Mouse (Mus musculus) brown adipose tissue, adult 24 weeks (tissue): ENCODE measurements around the gene Mboat2. TPM values are rescaled to one million over a fixed set of nuclear protein-coding genes. Genes with fewer than 3 reads are reported as not detected.

ENCODE experiments used
- H3K27ac ChIP-seq: fragments of 200-500 bp; replicated peaks from 2 replicates; pipeline ENCODE4 v1.5.1; 2012; ENCODE audit warnings: low read depth, mild to moderate bottlenecking, low read length
- H3K4me1 ChIP-seq: fragments of 200-500 bp; 2 replicates; pipeline ENCODE4 v1.6.1; 2012; ENCODE audit warnings: low read length, mixed read lengths; ENCODE audit not compliant: control insufficient read depth, insufficient read depth, insufficient read length
- H3K4me3 ChIP-seq: fragments of 200-500 bp; 2 replicates; pipeline ENCODE4 v1.5.1; 2012; ENCODE audit warnings: low read depth, mild to moderate bottlenecking, low read length, moderate library complexity; ENCODE audit not compliant: insufficient read depth
- polyA plus RNA-seq: library from polyadenylated mRNA; stranded (reverse); fragments of >200 nt; gene quantifications from 2 replicates; pipeline ENCODE4 v1.2.4, GENCODE M21; 2012; ENCODE audit not compliant: missing spikeins, insufficient read depth, insufficient read length

The Mboat2 gene
- polyA plus RNA-seq, 1 experiment, result not detected

DNA sequence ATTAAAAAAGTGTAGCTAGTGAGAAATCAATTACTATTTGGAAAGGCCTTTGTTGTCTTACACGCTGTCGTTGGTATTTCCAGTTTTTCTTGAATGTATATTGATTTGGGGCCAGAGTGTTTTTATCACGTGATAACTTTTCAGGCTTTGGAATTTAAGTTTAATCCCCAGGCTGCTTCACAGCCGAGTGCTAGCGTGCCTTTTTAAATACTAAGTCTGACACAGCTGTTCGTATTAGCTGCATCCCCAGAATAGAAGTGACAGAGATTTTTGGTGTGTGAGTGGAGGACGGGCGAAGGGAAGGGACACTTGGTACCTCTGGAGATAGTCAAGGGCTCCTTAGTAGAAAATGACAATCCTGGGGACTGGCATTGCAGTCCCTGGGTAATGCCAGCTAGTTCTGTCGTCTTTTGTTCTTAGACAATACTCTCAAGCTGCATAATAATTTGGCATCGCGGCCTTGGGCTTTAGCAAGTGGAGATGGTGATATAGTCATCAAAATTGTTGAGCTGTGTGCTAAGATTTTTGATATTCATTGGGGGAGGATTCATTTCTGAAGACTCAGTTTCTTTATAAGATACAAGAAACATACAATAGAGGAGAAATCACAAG, 11.7 kb downstream of the Mboat2 start:
- no peak overlapping the region for H3K4me3 ChIP-seq
- no peak overlapping the region for H3K27ac ChIP-seq
- H3K4me1 ChIP-seq, result no peaks in the 10 kb centered on the region

GRCm38 (mm10) chr12:24843395-24844072, 12.9 kb downstream of the Mboat2 start:
- H3K4me3 ChIP-seq, result no peak overlapping the region
- H3K27ac ChIP-seq, result no peak overlapping the region
- no peaks in the 10 kb centered on the region for H3K4me1 ChIP-seq

DNA sequence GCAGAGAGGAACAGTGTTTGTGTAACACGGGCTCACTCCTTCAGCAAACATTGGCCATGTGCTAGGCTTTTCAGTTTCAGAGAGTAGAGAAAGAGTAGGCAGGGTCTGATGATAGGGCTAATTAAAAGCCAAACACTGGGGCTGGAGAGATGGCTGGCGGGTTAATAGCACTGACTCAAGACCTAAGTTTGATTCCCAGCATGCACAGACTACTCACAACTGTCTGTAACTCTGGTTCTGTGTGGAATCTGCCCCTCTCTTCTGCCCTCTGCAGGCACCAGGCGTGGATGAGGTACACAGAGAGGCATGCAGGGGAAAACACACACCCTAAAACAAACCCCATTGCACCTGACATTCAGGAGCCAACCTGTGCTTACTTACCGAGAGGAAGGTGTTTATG, 14.7 kb downstream of the Mboat2 start:
- Histone ChIP-seq H3K4me1 (no peaks in the 10 kb centered on the region), H3K4me3 (no peak overlapping the region), H3K27ac (no peak overlapping the region)

DNA sequence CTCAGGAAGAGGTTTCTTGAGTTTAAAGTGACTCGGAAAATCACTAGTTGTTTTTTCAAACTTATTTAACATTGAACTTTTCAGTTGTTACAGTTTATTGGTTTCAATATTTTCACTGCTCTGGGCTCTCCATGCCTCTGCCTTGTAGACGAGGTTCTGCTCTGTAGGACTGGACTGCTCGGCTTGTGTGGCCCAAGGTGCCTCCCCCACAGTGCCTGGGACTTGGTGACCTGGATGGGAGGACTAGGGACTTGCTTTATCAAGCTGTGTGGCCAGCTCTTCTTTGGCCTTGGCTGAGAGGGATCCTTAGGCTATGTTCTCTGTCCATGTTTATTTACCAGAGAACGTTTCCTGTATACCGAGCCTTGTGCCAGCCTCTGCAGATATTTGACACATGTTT, 17.4 kb downstream of the Mboat2 start:
- Histone ChIP-seq H3K4me3 (no peak overlapping the region), H3K27ac (no peak overlapping the region), H3K4me1 (no peaks in the 10 kb centered on the region)

DNA sequence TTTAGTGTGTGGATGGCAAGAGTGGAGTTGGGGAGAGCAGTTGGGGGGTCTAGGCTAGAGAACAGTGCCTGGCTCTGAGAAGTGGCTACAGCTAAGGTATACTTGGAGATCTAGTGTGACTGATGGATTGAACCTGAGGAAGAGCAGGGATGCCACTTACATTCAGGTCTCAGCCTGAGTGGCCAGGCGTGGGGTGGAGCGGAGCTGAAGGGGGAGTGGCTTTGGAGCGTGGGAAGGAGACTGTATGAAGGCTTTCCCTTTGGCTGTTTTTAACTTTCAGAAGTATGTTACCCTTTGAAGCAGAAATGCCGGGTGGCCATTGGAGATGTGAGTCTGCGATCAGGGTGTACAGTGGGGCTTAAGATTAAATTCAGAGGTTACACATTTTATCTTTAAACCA, 26.7 kb downstream of the Mboat2 start:
- Histone ChIP-seq H3K4me3 (no peak overlapping the region), H3K4me1 (0 out of 2 replicates have a peak, but pooled peaks cover 3% of the 10 kb centered on the region), H3K27ac (no peak overlapping the region)

DNA sequence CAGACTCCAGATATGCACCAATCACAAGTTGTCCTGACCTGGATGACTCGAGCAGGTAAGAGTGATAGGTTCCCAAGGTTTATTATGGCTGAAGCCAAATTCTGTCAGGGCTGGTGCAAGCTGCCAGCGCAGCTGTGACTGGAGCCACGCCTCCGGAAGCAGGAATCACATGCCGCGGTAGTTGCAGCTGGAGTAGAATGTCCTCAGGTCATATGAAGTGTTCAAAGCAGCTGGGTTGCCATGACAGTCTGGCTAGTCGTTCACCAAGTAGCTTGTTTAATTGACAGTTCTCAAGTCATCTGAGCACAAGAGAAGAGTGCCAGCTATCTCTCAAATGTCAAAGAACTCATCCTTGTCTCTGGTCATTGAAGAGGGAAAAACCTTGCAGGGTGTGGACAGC, 28.7 kb downstream of the Mboat2 start:
- 0 out of 2 replicates have a peak, but pooled peaks cover 3% of the 10 kb centered on the region for H3K4me1 ChIP-seq
- no peak overlapping the region for H3K4me3 ChIP-seq

GRCm38 (mm10) chr12:24860436-24860835, 29.8 kb downstream of the Mboat2 start:
- Histone ChIP-seq H3K4me1 (0 out of 2 replicates have a peak, but pooled peaks cover 3% of the 10 kb centered on the region), H3K4me3 (no peak overlapping the region), H3K27ac (no peak overlapping the region)

More for the DNA sequence above, 28.7 kb downstream of the Mboat2 start:
- H3K27ac ChIP-seq, result no peak overlapping the region

GRCm38 (mm10) chr12:24863762-24864161, 33.1 kb downstream of the Mboat2 start:
- Histone ChIP-seq H3K4me3 (no peak overlapping the region), H3K4me1 (peaks cover 2% of the 10 kb centered on the region; the same call in 1 of the 2 replicates), H3K27ac (no peak overlapping the region)

DNA sequence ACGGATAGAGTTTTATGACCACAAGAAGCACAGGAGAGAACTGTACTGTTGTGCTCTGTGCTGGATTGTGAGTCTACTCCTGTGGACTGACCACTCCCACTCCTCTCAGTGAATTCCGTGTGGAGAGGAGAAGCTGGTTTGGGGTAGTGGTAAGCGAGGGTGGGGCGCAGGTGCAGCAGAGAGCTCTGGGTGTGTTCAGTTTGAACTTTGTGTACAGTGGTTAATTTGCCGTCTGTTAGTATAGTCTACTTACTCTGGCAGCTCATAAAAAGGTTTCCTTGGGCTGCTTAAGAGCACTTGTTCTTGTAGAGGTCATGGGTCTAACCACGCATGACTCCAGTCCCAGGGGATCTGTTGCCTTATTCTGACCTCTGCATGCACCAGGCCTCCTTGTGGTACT, 36.0 kb downstream of the Mboat2 start:
- Histone ChIP-seq H3K27ac (no peak overlapping the region), H3K4me3 (no peak overlapping the region), H3K4me1 (peaks cover 2% of the 10 kb centered on the region; the same call in 1 of the 2 replicates)

- Histone ChIP-seq H3K4me1 (peaks cover 2% of the 10 kb centered on the region; the same call in 1 of the 2 replicates), H3K4me3 (no peak overlapping the region), H3K27ac (no peak overlapping the region)
Measured at GRCm38 (mm10) chr12:24868694-24869093, 38.0 kb downstream of the Mboat2 start.

DNA sequence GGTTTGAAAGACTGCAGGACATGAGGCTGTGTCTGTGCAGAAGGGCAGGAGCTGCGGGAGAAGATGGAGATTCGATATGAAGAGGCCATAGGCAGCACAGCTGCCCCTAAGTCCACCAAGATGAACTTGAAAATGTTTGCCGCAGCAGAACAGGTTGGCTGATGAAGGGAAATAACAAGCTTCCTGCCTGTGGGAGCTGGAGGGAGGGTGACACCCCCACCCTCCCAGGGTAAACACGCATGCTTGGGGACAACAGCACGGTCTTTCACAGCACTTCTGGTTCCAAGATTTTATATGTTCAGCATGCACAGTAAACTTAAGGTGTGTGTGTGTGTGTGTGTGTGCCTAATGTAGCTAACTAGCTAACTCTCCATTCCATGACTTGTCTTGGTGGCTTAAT, 38.6 kb downstream of the Mboat2 start:
- Histone ChIP-seq H3K27ac (no peak overlapping the region), H3K4me1 (peaks cover 2% of the 10 kb centered on the region; the same call in 1 of the 2 replicates), H3K4me3 (no peak overlapping the region)

GRCm38 (mm10) chr12:24870901-24871300, 40.2 kb downstream of the Mboat2 start:
- Histone ChIP-seq H3K4me3 (no peak overlapping the region), H3K27ac (no peak overlapping the region), H3K4me1 (peaks cover 2% of the 10 kb centered on the region; the same call in 1 of the 2 replicates)

GRCm38 (mm10) chr12:24872264-24872663, 41.6 kb downstream of the Mboat2 start:
- Histone ChIP-seq H3K4me1 (no peaks in the 10 kb centered on the region), H3K27ac (no peak overlapping the region), H3K4me3 (no peak overlapping the region)

DNA sequence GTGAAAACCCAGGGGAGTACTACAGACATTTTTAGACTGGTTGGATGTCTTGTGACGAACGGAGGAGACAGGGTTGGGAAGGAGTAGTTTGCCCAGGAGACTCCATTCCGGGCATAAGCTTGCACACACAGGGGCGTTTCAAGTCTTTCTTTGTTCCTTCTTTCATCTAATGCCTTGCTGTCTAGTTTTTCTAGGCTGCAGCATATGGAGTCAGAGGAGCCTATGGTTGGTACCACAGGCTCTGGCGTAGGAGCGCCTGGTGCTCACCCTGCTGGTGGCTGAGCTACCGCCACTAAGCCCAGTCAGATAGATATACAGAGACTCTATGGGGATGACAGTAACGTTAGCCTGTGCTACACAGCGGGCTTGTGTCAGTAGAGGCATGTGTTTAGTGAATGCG, 42.0 kb downstream of the Mboat2 start:
- H3K4me3 ChIP-seq, result no peak overlapping the region
- H3K27ac ChIP-seq, result no peak overlapping the region
- H3K4me1 ChIP-seq, result no peaks in the 10 kb centered on the region

DNA sequence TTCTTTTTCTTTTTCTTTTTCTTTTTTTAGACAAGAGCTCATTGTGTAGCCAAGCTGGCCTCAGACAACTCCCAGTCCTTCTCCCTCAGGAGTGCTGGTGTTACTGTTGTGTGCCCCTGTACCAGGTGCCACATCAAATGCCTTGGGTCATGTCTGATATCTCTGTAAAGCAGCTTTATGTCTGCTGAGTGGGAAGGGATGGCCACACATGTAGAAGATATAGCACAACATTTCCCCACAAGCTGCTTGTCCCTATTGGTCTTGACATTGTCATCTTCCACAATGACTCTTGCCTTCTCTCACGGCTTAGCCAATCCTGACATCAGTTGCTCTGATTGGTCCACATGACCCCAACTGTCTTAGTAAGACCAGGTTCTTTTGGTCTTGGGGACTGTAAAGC, 45.2 kb downstream of the Mboat2 start:
- no peak overlapping the region for H3K27ac ChIP-seq
- no peak overlapping the region for H3K4me3 ChIP-seq
- H3K4me1 ChIP-seq, result no peaks in the 10 kb centered on the region

DNA sequence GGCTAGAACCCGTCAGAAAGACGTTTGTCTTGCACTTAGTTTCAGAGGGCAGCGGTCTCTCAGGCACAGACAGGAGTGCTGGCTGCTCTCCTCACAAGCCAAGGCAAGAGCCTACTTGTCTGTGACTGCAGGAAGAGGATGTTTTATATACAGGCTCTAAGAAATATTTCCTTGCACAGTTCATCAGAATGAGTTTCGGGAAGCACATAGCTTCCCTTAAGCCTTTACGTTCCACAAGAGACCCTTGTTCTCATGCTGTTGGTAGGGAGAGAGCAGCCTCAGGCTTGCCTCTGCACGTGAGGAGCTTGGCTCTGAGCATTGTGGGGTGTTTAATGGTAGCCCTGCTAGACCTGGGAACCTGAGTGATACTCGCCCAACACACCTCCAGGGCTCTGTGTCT, 46.6 kb downstream of the Mboat2 start:
- Histone ChIP-seq H3K27ac (no peak overlapping the region), H3K4me3 (no peak overlapping the region)

More for the DNA sequence above, 46.6 kb downstream of the Mboat2 start:
- H3K4me1 ChIP-seq, result no peaks in the 10 kb centered on the region
